Mouse (Mus musculus) bone marrow macrophage, adult 2 months (primary cell): ENCODE results near the gene Gm37419.

Experiments
- CTCF ChIP-seq: IDR thresholded peaks from 2 replicates; pipeline ENCODE4 v1.5.1; 2012; ENCODE audit warnings: low read depth, mild to moderate bottlenecking, low read length, moderate library complexity
- POLR2A ChIP-seq: IDR thresholded peaks from 2 replicates; pipeline ENCODE4 v1.6.1; 2012; ENCODE audit warnings: mild to moderate bottlenecking, low read depth, low read length, borderline replicate concordance

DNA sequence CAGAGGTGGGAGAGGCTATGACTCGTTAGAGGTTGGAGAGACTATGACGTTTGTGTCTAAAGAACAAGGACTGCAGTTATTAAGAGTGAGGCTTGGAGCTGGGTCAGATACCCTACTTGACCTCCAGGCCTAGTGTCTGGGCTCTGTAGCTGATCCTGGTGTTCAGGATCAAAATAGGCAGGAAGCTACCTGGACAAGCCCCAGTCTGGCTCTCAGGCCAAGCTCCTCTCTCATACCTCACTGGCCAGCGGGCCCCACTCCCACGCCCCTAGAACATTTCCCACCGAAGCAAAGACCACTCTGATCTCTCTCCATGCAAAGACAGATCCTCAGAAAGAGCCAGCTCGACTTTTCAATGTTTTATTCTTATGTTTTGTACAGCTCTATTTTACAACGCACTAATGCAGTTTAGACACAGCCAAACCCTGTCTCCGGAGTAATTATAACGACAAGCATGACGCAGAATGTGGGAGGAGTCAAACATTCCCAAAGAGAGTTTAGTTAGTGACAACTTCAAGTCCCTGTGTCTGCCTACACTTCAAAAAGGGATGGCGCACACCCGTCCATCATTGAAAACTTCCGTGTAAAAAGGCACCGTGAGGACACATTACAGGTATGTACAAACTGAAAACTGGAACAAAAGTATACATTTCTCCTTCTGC lies 23.4 kb upstream of the Gm37419 start:
- no peak for TF ChIP-seq CTCF
- TF ChIP-seq POLR2A, result no peak
